Mouse (Mus musculus) G1E (cell line): ENCODE measurements around the gene Atxn7l2. TPM values are rescaled to one million over a fixed set of nuclear protein-coding genes. Genes with fewer than 3 reads are reported as not detected.

Experiments used
- ATAC-seq: 2 replicates; pipeline ENCODE4 v1.8.0; 2016; ENCODE audit warnings: mild to moderate bottlenecking; ENCODE audit not compliant: insufficient number of reproducible peaks, poor library complexity, low FRiP score, severe bottlenecking; ENCODE audit errors: extremely low read depth
- DNase-seq: peaks from one replicate; pipeline ENCODE4 v3.0.0; 2012; ENCODE audit warnings: low spot score
- H3K27me3 ChIP-seq: 2 replicates; pipeline ENCODE4 v1.6.1; 2012; ENCODE audit warnings: mild to moderate bottlenecking, low read length, inconsistent platforms; ENCODE audit not compliant: insufficient read depth
- H3K36me3 ChIP-seq: replicated peaks from 2 replicates; pipeline ENCODE3; 2012; ENCODE audit warnings: mild to moderate bottlenecking, inconsistent platforms
- H3K4me1 ChIP-seq: 2 replicates; pipeline ENCODE4 v1.6.1; 2012; ENCODE audit warnings: low read depth, low read length, inconsistent platforms, mixed read lengths; ENCODE audit not compliant: insufficient read depth
- H3K4me3 ChIP-seq: 2 replicates; pipeline ENCODE4 v1.5.1; 2012; ENCODE audit warnings: low read depth, mild to moderate bottlenecking, inconsistent platforms, low read length, moderate library complexity, mixed read lengths
- H3K9me3 ChIP-seq: replicated peaks from 2 replicates; pipeline ENCODE4 v1.6.1; 2012; ENCODE audit warnings: inconsistent platforms
- CTCF ChIP-seq: IDR thresholded peaks from 2 replicates; pipeline ENCODE4 v1.5.1; 2012; ENCODE audit warnings: low read depth, low read length, inconsistent platforms, mixed read lengths
- GATA1 ChIP-seq: IDR thresholded peaks from 2 replicates; pipeline ENCODE4 v1.6.1; 2012; ENCODE audit warnings: borderline replicate concordance, low read length, inconsistent platforms, mixed read lengths
- GATA2 ChIP-seq: IDR thresholded peaks from 2 replicates; pipeline ENCODE4 v1.6.1; 2012; ENCODE audit warnings: low read depth, low read length, inconsistent platforms, borderline replicate concordance
- POLR2AphosphoS5 ChIP-seq: IDR thresholded peaks from 2 replicates; pipeline ENCODE4 v1.6.1; 2012; ENCODE audit warnings: low read depth, low read length, inconsistent platforms; ENCODE audit not compliant: insufficient replicate concordance
- TAL1 ChIP-seq: conservative IDR thresholded peaks from 2 replicates; pipeline ENCODE4 v1.6.1; 2012; ENCODE audit warnings: low read depth, low read length, inconsistent platforms, mixed read lengths
- polyA plus RNA-seq: library from polyadenylated mRNA; stranded (reverse); fragments of >175 nt; gene quantifications from 2 replicates; pipeline ENCODE4 v1.2.3, GENCODE M21; 2012
- total RNA-seq, 2 experiments: library from RNA; stranded (forward) in 1 of 2; stranded (reverse) in 1 of 2; fragments of 200-1000 nt in 1 of 2; fragments of >200 nt in 1 of 2; fragmentation: Nextera tagmentation in 1 of 2; gene quantifications; 2 replicates each; pipeline ENCODE4 v1.2.3; 2014 to 2017

Gene Atxn7l2
- total and polyA plus RNA-seq, 3 experiments = 2.7 to 19.7 (median 8.0) TPM

- Histone ChIP-seq H3K4me3 (no peak overlapping the region), H3K9me3 (no peaks in the 10 kb centered on the region), H3K4me1 (no peaks in the 10 kb centered on the region), H3K27me3 (peaks cover 43% of the 10 kb centered on the region), H3K36me3 (no peaks in the 10 kb centered on the region)
- no peak for TF ChIP-seq TAL1
- no peak for TF ChIP-seq GATA1
- no peak for TF ChIP-seq CTCF
- TF ChIP-seq POLR2AphosphoS5 = no peak
- TF ChIP-seq GATA2 = no peak
- DNase-seq (no peak), ATAC-seq (no peak)
Observed at GRCm38 (mm10) chr3:108165532-108166315, 45.0 kb downstream of the Atxn7l2 start.

- Histone ChIP-seq H3K36me3 (no peaks in the 10 kb centered on the region), H3K4me1 (no peaks in the 10 kb centered on the region), H3K4me3 (no peak overlapping the region)
Observed at GRCm38 (mm10) chr3:108164807-108165206, 45.9 kb downstream of the Atxn7l2 start.

GRCm38 (mm10) chr3:108164091-108164490 is 46.6 kb downstream of the Atxn7l2 start:
- Histone ChIP-seq H3K27me3 (peaks cover 43% of the 10 kb centered on the region), H3K4me3 (no peak overlapping the region), H3K4me1 (no peaks in the 10 kb centered on the region), H3K36me3 (no peaks in the 10 kb centered on the region), H3K9me3 (no peaks in the 10 kb centered on the region)
- TF ChIP-seq CTCF (no peak), TAL1 (no peak), POLR2AphosphoS5 (no peak), GATA1 (no peak), GATA2 (no peak)
- no peak for DNase-seq
- ATAC-seq = no peak

More at GRCm38 (mm10) chr3:108164807-108165206, 45.9 kb downstream of the Atxn7l2 start:
- no peaks in the 10 kb centered on the region for H3K9me3 ChIP-seq
- DNase-seq (peak; percentile 55), ATAC-seq (peak; percentile 66; the same call in 1 of the 2 replicates)
- peaks cover 43% of the 10 kb centered on the region for H3K27me3 ChIP-seq
- TF ChIP-seq CTCF = peak; percentile 86
- TF ChIP-seq GATA2 = no peak
- TF ChIP-seq POLR2AphosphoS5 = no peak
- TF ChIP-seq GATA1 = no peak

- no peaks in the 10 kb centered on the region for H3K9me3 ChIP-seq
- no peaks in the 10 kb centered on the region for H3K36me3 ChIP-seq
- no peaks in the 10 kb centered on the region for H3K4me1 ChIP-seq
- no peak for DNase-seq
- TF ChIP-seq TAL1 (no peak), POLR2AphosphoS5 (no peak), GATA1 (no peak), GATA2 (no peak), CTCF (no peak)
- ATAC-seq = no peak
- no peak overlapping the region for H3K4me3 ChIP-seq
- peaks cover 26% of the 10 kb centered on the region for H3K27me3 ChIP-seq
Observed at GRCm38 (mm10) chr3:108158383-108159037, 52.2 kb downstream of the Atxn7l2 start.

GRCm38 (mm10) chr3:108154656-108155055 is 56.1 kb downstream of the Atxn7l2 start, which contains the start of gene Gpr61:
Gene Gpr61, minus strand, starts transcription at chr3:108154882.
- TF ChIP-seq TAL1 = no peak
- no peak for TF ChIP-seq CTCF
- no peak for TF ChIP-seq GATA1
- no peak for TF ChIP-seq GATA2
- TF ChIP-seq POLR2AphosphoS5 = no peak
- ATAC-seq (no peak), DNase-seq (no peak)
- Histone ChIP-seq H3K4me1 (peaks cover 8% of the 10 kb centered on the region), H3K36me3 (peaks cover 12% of the 10 kb centered on the region), H3K4me3 (no peak within 1 kb of the TSS), H3K9me3 (no peaks in the 10 kb centered on the region), H3K27me3 (peaks cover 17% of the 10 kb centered on the region)

GRCm38 (mm10) chr3:108152290-108152689 is 58.4 kb downstream of the Atxn7l2 start:
- peaks cover 9% of the 10 kb centered on the region for H3K27me3 ChIP-seq
- no peak overlapping the region for H3K4me3 ChIP-seq
- peaks cover 17% of the 10 kb centered on the region for H3K4me1 ChIP-seq
- ATAC-seq (no peak), DNase-seq (no peak)
- no peaks in the 10 kb centered on the region for H3K9me3 ChIP-seq
- peaks cover 19% of the 10 kb centered on the region for H3K36me3 ChIP-seq
- no peak for TF ChIP-seq POLR2AphosphoS5
- TF ChIP-seq GATA1 = no peak
- no peak for TF ChIP-seq CTCF
- no peak for TF ChIP-seq TAL1
- no peak for TF ChIP-seq GATA2

Other genes with a start within 250 kb of the Atxn7l2 start
- gene Gstm3, start 241.7 kb downstream of the Atxn7l2 start, total RNA-seq (2014; fragmentation: Nextera tagmentation) = not detected in 2 replicates
- not detected in 2 replicates for gene Gstm3, start 241.7 kb downstream of the Atxn7l2 start, total RNA-seq (2017)
- not detected in 2 replicates for gene Gstm3, start 241.7 kb downstream of the Atxn7l2 start, polyA plus RNA-seq
- not detected in 2 replicates for gene Gstm2, start 224.5 kb downstream of the Atxn7l2 start, total RNA-seq (2014; fragmentation: Nextera tagmentation)
- gene Gstm2, start 224.5 kb downstream of the Atxn7l2 start, total RNA-seq (2017) = not detected in 2 replicates
- gene Gstm2, start 224.5 kb downstream of the Atxn7l2 start, polyA plus RNA-seq = not detected in 2 replicates
- not detected in 2 replicates for gene Gstm1, start 193.0 kb downstream of the Atxn7l2 start, total RNA-seq (2014; fragmentation: Nextera tagmentation)
- 0.12 TPM in 1 of 2 replicates, not detected in the other for gene Gstm1, start 193.0 kb downstream of the Atxn7l2 start, total RNA-seq (2017)
- 0.53 and 0.63 TPM in 2 replicates for gene Gstm1, start 193.0 kb downstream of the Atxn7l2 start, polyA plus RNA-seq
- gene Gstm4, start 166.0 kb downstream of the Atxn7l2 start, total RNA-seq (2014; fragmentation: Nextera tagmentation) = not detected in 2 replicates
- gene Gstm4, start 166.0 kb downstream of the Atxn7l2 start, total RNA-seq (2017) = not detected in 2 replicates
- gene Gstm4, start 166.0 kb downstream of the Atxn7l2 start, polyA plus RNA-seq = not detected in 2 replicates
- 169 and 188 TPM in 2 replicates for gene Ampd2, start 124.3 kb downstream of the Atxn7l2 start, total RNA-seq (2014; fragmentation: Nextera tagmentation)
- 81.6 and 85.9 TPM in 2 replicates for gene Ampd2, start 124.3 kb downstream of the Atxn7l2 start, total RNA-seq (2017)
- gene Ampd2, start 124.3 kb downstream of the Atxn7l2 start, polyA plus RNA-seq = 380 and 438 TPM in 2 replicates
- gene Gnat2, start 118.1 kb downstream of the Atxn7l2 start, total RNA-seq (2014; fragmentation: Nextera tagmentation) = 9.0 and 10.2 TPM in 2 replicates
- gene Gnat2, start 118.1 kb downstream of the Atxn7l2 start, total RNA-seq (2017) = 2.0 and 4.5 TPM in 2 replicates
- 0.85 and 2.4 TPM in 2 replicates for gene Gnat2, start 118.1 kb downstream of the Atxn7l2 start, polyA plus RNA-seq
- 254 and 274 TPM in 2 replicates for gene Gnai3, start 64.8 kb downstream of the Atxn7l2 start, total RNA-seq (2014; fragmentation: Nextera tagmentation)
- 413 and 481 TPM in 2 replicates for gene Gnai3, start 64.8 kb downstream of the Atxn7l2 start, total RNA-seq (2017)
- 36.8 and 37.9 TPM in 2 replicates for gene Gnai3, start 64.8 kb downstream of the Atxn7l2 start, polyA plus RNA-seq
- gene Gpr61, start 56.1 kb downstream of the Atxn7l2 start, total RNA-seq (2014; fragmentation: Nextera tagmentation) = not detected in 2 replicates
- gene Gpr61, start 56.1 kb downstream of the Atxn7l2 start, total RNA-seq (2017) = under 0.01 and 0.11 TPM in 2 replicates
- gene Gpr61, start 56.1 kb downstream of the Atxn7l2 start, polyA plus RNA-seq = not detected in 2 replicates
- gene Amigo1, start 24.6 kb downstream of the Atxn7l2 start, total RNA-seq (2014; fragmentation: Nextera tagmentation) = 0.29 and 0.98 TPM in 2 replicates
- gene Amigo1, start 24.6 kb downstream of the Atxn7l2 start, total RNA-seq (2017) = 0.66 and 0.99 TPM in 2 replicates
- 0.46 and 0.51 TPM in 2 replicates for gene Amigo1, start 24.6 kb downstream of the Atxn7l2 start, polyA plus RNA-seq
- gene Cyb561d1, start 9.7 kb downstream of the Atxn7l2 start, total RNA-seq (2014; fragmentation: Nextera tagmentation) = 2.9 and 3.9 TPM in 2 replicates
- gene Cyb561d1, start 9.7 kb downstream of the Atxn7l2 start, total RNA-seq (2017) = 6.3 and 6.6 TPM in 2 replicates
- 2.9 and 3.4 TPM in 2 replicates for gene Cyb561d1, start 9.7 kb downstream of the Atxn7l2 start, polyA plus RNA-seq
- gene Sypl2, start 15.7 kb upstream of the Atxn7l2 start, total RNA-seq (2014; fragmentation: Nextera tagmentation) = not detected in 2 replicates
- gene Sypl2, start 15.7 kb upstream of the Atxn7l2 start, total RNA-seq (2017) = 0.06 and 0.11 TPM in 2 replicates
- not detected in 2 replicates for gene Sypl2, start 15.7 kb upstream of the Atxn7l2 start, polyA plus RNA-seq
- 57.5 and 59.5 TPM in 2 replicates for gene Psma5, start 46.0 kb upstream of the Atxn7l2 start, total RNA-seq (2014; fragmentation: Nextera tagmentation)
- gene Psma5, start 46.0 kb upstream of the Atxn7l2 start, total RNA-seq (2017) = 297 and 331 TPM in 2 replicates
- gene Psma5, start 46.0 kb upstream of the Atxn7l2 start, polyA plus RNA-seq = 3.8 and 4.9 TPM in 2 replicates
- 4.1 and 5.2 TPM in 2 replicates for gene Sort1, start 73.1 kb upstream of the Atxn7l2 start, total RNA-seq (2014; fragmentation: Nextera tagmentation)
- gene Sort1, start 73.1 kb upstream of the Atxn7l2 start, total RNA-seq (2017) = 2.3 TPM in 2 replicates
- 1.1 and 1.3 TPM in 2 replicates for gene Sort1, start 73.1 kb upstream of the Atxn7l2 start, polyA plus RNA-seq
- gene Mybphl, start 154.0 kb upstream of the Atxn7l2 start, total RNA-seq (2014; fragmentation: Nextera tagmentation) = not detected in 2 replicates
- not detected in 2 replicates for gene Mybphl, start 154.0 kb upstream of the Atxn7l2 start, total RNA-seq (2017)
- gene Mybphl, start 154.0 kb upstream of the Atxn7l2 start, polyA plus RNA-seq = not detected in 2 replicates
- gene Psrc1, start 172.9 kb upstream of the Atxn7l2 start, total RNA-seq (2014; fragmentation: Nextera tagmentation) = 129 and 172 TPM in 2 replicates
- 33.7 and 36.9 TPM in 2 replicates for gene Psrc1, start 172.9 kb upstream of the Atxn7l2 start, total RNA-seq (2017)
- 122 and 125 TPM in 2 replicates for gene Psrc1, start 172.9 kb upstream of the Atxn7l2 start, polyA plus RNA-seq
- not detected in 2 replicates for gene Celsr2, start 204.6 kb upstream of the Atxn7l2 start, total RNA-seq (2014; fragmentation: Nextera tagmentation)
- 0.23 and 0.38 TPM in 2 replicates for gene Celsr2, start 204.6 kb upstream of the Atxn7l2 start, total RNA-seq (2017)
- gene Celsr2, start 204.6 kb upstream of the Atxn7l2 start, polyA plus RNA-seq = 0.03 TPM in 1 of 2 replicates, not detected in the other
- 138 and 143 TPM in 2 replicates for gene Sars, start 234.3 kb upstream of the Atxn7l2 start, total RNA-seq (2014; fragmentation: Nextera tagmentation)
- gene Sars, start 234.3 kb upstream of the Atxn7l2 start, total RNA-seq (2017) = 341 and 480 TPM in 2 replicates
- gene Sars, start 234.3 kb upstream of the Atxn7l2 start, polyA plus RNA-seq = 170 and 206 TPM in 2 replicates